19 mouse cellular contexts compared by ENCODE assay signal in the genomic region with DNA sequence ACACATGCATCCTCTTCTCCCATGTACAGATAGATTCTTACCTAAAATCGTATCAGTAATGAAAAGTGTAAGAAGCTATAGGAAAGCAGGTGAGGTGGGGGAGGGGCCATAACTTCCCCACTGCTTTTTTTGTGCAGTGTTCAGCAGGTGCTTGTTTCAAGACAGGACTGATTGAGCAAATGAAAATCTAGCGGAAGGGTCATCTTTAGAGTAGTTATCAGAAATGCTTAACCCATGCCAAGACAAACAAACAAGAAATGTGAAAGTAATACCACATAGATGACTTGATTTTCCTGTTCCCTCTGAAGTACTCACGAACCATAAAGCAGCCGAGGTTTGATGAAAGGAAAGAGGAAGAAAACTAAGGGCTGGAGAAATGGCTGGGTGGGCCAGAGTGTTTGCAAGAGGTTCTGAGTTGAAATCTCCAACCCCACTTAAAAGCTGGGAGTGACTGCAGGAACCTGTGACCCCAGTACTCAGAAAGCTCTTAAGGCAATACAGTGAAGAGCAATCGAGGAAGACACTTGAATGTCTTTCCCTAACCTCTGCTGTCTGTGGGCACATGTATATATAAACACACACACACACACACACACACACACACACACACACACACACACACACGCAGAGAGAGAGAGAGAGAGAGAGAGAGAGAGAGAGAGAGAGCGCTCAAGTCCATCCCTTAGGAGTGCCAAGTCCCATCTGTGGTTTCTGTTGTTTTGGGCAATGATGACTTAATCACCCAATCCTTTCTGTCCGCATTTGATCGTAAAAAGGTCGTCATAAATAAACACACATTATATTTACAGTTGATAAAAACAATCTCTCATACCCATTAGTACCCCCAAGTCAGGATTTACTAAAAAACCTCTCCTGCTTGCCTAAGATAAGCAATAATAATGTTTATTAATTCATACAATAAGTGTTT. TPM values are rescaled to one million over a fixed set of nuclear protein-coding genes. Genes with fewer than 3 reads are reported as not detected.
A peak's percentile ranks its signal among the peaks of the same experiment; 100 is the strongest.
DNase-seq lines count a peak whose midpoint lies in the region; ATAC-seq lines count a peak whose summit lies in the region.
"Had no signal": no experiment of that assay in that cellular context is flagged by ENCODE, and none has a peak within 500 bp of the region (broad histone marks: within the 10 kb centered on the region; RNA-seq: fewer than 3 reads in every experiment).

No protein-coding gene starts in this region.

- H3K27me3 ChIP-seq in embryonic facial prominence, embryonic 14.5 days (replicated peaks; ENCODE audit: control insufficient read depth, insufficient read depth, low read length) = no peaks in the 10 kb centered on the region
- no peaks in the 10 kb centered on the region for H3K27me3 ChIP-seq in embryonic facial prominence, embryonic 10.5 days (replicated peaks; ENCODE audit: low read depth, poor library complexity, severe bottlenecking)
- H3K27me3 ChIP-seq in liver, embryonic 13.5 days = no peaks in the 10 kb centered on the region
- H3K27me3 ChIP-seq: forebrain, embryonic 12.5 days; hindbrain, embryonic 15.5 days; limb, embryonic 12.5 days; midbrain, embryonic 15.5 days had no signal

- ATAC-seq in embryonic facial prominence, embryonic 14.5 days (ENCODE audit: low read depth) = 0 out of 2 replicates have a peak, but pooled peaks have one; percentile 12
- ATAC-seq in liver, embryonic 13.5 days (ENCODE audit: low read depth) = peak; percentile 33; the same call in 1 of the 2 replicates
- ATAC-seq: intestine, embryonic 16.5 days had no signal

- no peaks in the 10 kb centered on the region for H3K9me3 ChIP-seq in embryonic facial prominence, embryonic 14.5 days (ENCODE audit: control insufficient read depth, low read length)
- H3K9me3 ChIP-seq in embryonic facial prominence, embryonic 10.5 days = no peaks in the 10 kb centered on the region
- no peaks in the 10 kb centered on the region for H3K9me3 ChIP-seq in liver, embryonic 13.5 days (replicated peaks)
- H3K9me3 ChIP-seq: forebrain, embryonic 12.5 days; hindbrain, embryonic 15.5 days; limb, embryonic 12.5 days; midbrain, embryonic 15.5 days had no signal

- no peak overlapping the region for H3K4me3 ChIP-seq in embryonic facial prominence, embryonic 14.5 days (ENCODE audit: low read depth, low read length)
- no peak overlapping the region for H3K4me3 ChIP-seq in embryonic facial prominence, embryonic 10.5 days
- H3K4me3 ChIP-seq in liver, embryonic 13.5 days (replicated peaks) = no peak overlapping the region
- H3K4me3 ChIP-seq: forebrain, embryonic 12.5 days; hindbrain, embryonic 15.5 days; layer of hippocampus, adult 2 months; left cerebral cortex, adult 2 months; limb, embryonic 12.5 days; midbrain, embryonic 15.5 days had no signal

- no peak overlapping the region for H3K4me2 ChIP-seq in embryonic facial prominence, embryonic 14.5 days (ENCODE audit: low read depth, low read length)
- H3K4me2 ChIP-seq in liver, embryonic 13.5 days = no peak overlapping the region
- H3K4me2 ChIP-seq: forebrain, embryonic 12.5 days; hindbrain, embryonic 15.5 days; limb, embryonic 12.5 days; midbrain, embryonic 15.5 days had no signal

- H3K27ac ChIP-seq in embryonic facial prominence, embryonic 14.5 days (replicated peaks; ENCODE audit: low read depth, low read length) = no peak overlapping the region
- no peak overlapping the region for H3K27ac ChIP-seq in embryonic facial prominence, embryonic 10.5 days (replicated peaks)
- H3K27ac ChIP-seq in liver, embryonic 13.5 days = no peak overlapping the region
- H3K27ac ChIP-seq: forebrain, embryonic 12.5 days; hindbrain, embryonic 15.5 days; layer of hippocampus, adult 2 months; left cerebral cortex, adult 2 months; limb, embryonic 12.5 days; midbrain, embryonic 15.5 days had no signal

- no peaks in the 10 kb centered on the region for H3K4me1 ChIP-seq in embryonic facial prominence, embryonic 14.5 days (ENCODE audit: control insufficient read depth, insufficient read depth, low read length)
- 0 out of 2 replicates have a peak, but pooled peaks cover 3% of the 10 kb centered on the region for H3K4me1 ChIP-seq in embryonic facial prominence, embryonic 10.5 days
- peaks cover 26% of the 10 kb centered on the region for H3K4me1 ChIP-seq in liver, embryonic 13.5 days (replicated peaks)
- H3K4me1 ChIP-seq: hindbrain, embryonic 15.5 days; limb, embryonic 12.5 days; midbrain, embryonic 15.5 days had no signal

- no peak for DNase-seq in embryonic facial prominence, embryonic 14.5 days (ENCODE audit: low spot score)
- DNase-seq in embryonic facial prominence, embryonic 10.5 days (ENCODE audit: low spot score) = no peak
- peak; percentile 17 for DNase-seq in 416B (ENCODE audit: low read depth)
- DNase-seq in liver, embryonic 13.5 days = no peak
- DNase-seq in lung, postnatal 4 days = peak; percentile 27 to 50
- no peak for DNase-seq in cerebellum, adult 9-10 months
- DNase-seq in kidney, adult 18-20 months = no peak
- DNase-seq in adrenal gland, postnatal 10 days = no peak
- DNase-seq: cerebellum, postnatal 10 days; embryo, embryonic 11 days; gastrocnemius, postnatal 25 days; kidney, postnatal 10 days had no signal

- H3K36me3 ChIP-seq in embryonic facial prominence, embryonic 14.5 days (ENCODE audit: control insufficient read depth, insufficient read depth, low read length) = no peaks in the 10 kb centered on the region
- no peaks in the 10 kb centered on the region; the same call in 1 of the 2 replicates for H3K36me3 ChIP-seq in embryonic facial prominence, embryonic 10.5 days (replicated peaks)
- peaks cover 48% of the 10 kb centered on the region for H3K36me3 ChIP-seq in liver, embryonic 13.5 days
- H3K36me3 ChIP-seq: forebrain, embryonic 12.5 days; hindbrain, embryonic 15.5 days; limb, embryonic 12.5 days; midbrain, embryonic 15.5 days had no signal

- H3K9ac ChIP-seq in embryonic facial prominence, embryonic 14.5 days (ENCODE audit: low read depth, low read length) = no peak overlapping the region
- H3K9ac ChIP-seq in liver, embryonic 13.5 days = 0 out of 2 replicates have a peak overlapping the region, but pooled peaks have one; percentile 11
- H3K9ac ChIP-seq: forebrain, embryonic 12.5 days; hindbrain, embryonic 15.5 days; limb, embryonic 12.5 days; midbrain, embryonic 15.5 days had no signal

- WGBS in embryonic facial prominence, embryonic 14.5 days = 79% methylated on average over 10 of the region's 10 CpGs
- WGBS in embryonic facial prominence, embryonic 10.5 days = 84% methylated on average over 10 of the region's 10 CpGs
- WGBS in liver, embryonic 13.5 days (ENCODE audit: insufficient replicate concordance) = 61% methylated on average over 9 of the region's 10 CpGs

RNA-seq across cellular contexts. Expression of a gene that starts 6.5 kb away (rescaled TPM):
- 11.8 and 14.0 TPM in 2 replicates for polyA plus RNA-seq in embryonic facial prominence, embryonic 14.5 days (2014; fragmentation: Nextera tagmentation; extraction: Ambion mirVana)
- polyA plus RNA-seq in embryonic facial prominence, embryonic 10.5 days (2016; fragmentation: Nextera tagmentation; extraction: Ambion mirVana) = 6.3 and 6.5 TPM in 2 replicates
- polyA plus RNA-seq in liver, embryonic 13.5 days (2015; fragmentation: Nextera tagmentation; extraction: Ambion mirVana) = 15.7 and 17.8 TPM in 2 replicates
- 10 to 100 TPM; 90.8 to 93.3 TPM for total RNA-seq in adrenal gland, postnatal 10 days (2021)

RNA-seq across cellular contexts. Expression of a gene that starts 35.7 kb away (rescaled TPM):
- 26.0 and 29.7 TPM in 2 replicates for polyA plus RNA-seq in embryonic facial prominence, embryonic 14.5 days (2014; fragmentation: Nextera tagmentation; extraction: Ambion mirVana)
- polyA plus RNA-seq in embryonic facial prominence, embryonic 10.5 days (2016; fragmentation: Nextera tagmentation; extraction: Ambion mirVana) = 22.9 and 25.9 TPM in 2 replicates
- 52.6 and 58.3 TPM in 2 replicates for polyA plus RNA-seq in liver, embryonic 13.5 days (2015; fragmentation: Nextera tagmentation; extraction: Ambion mirVana)
- total RNA-seq in adrenal gland, postnatal 10 days (2021) = 10 to 100 TPM; 25.4 to 28.6 TPM

Comparison
In these comparisons a context has a peak if more than half of its experiments do, and no peak if none do; other contexts are left out.
1. DNase-seq: peak in 416B (single experiment) and lung, postnatal 4 days (2 of 2); none in embryonic facial prominence, embryonic 14.5 days (single experiment), embryonic facial prominence, embryonic 10.5 days (single experiment), liver, embryonic 13.5 days (single experiment), cerebellum, adult 9-10 months (single experiment), kidney, adult 18-20 months (single experiment) and adrenal gland, postnatal 10 days (single experiment).